ENCODE assay signal across 13 mouse cellular contexts in genomic region chr10:84230011-84230781, GRCm38 (mm10).
A peak's percentile ranks its signal among the peaks of the same experiment; 100 is the strongest.
DNase-seq lines count a peak whose midpoint lies in the region; ATAC-seq and TF ChIP-seq lines count a peak whose summit lies in the region.
"Had no signal": no experiment of that assay in that cellular context is flagged by ENCODE, and none has a peak within 500 bp of the region (broad histone marks: within the 10 kb centered on the region; RNA-seq: fewer than 3 reads in every experiment).

No protein-coding gene starts in this region.

- H3K9me3 ChIP-seq in heart, postnatal 0 days (replicated peaks; ENCODE audit: control insufficient read depth, low read length): no peaks in the 10 kb centered on the region
- no peaks in the 10 kb centered on the region for H3K9me3 ChIP-seq in neural tube, embryonic 15.5 days (replicated peaks)
- H3K9me3 ChIP-seq in hindbrain, postnatal 0 days (ENCODE audit: low read length): no peaks in the 10 kb centered on the region
- H3K9me3 ChIP-seq: neural tube, embryonic 13.5 days had no signal

- no peak for TF ChIP-seq CTCF in cortical plate, adult 2 months (IDR thresholded peaks at IDR 0.05; ENCODE audit: extremely low read depth, insufficient read depth, low read length)
- TF ChIP-seq CTCF in heart, postnatal 0 days (IDR thresholded peaks at IDR 0.05; ENCODE audit: low read depth): no peak
- no peak for TF ChIP-seq CTCF in hindbrain, postnatal 0 days (IDR thresholded peaks at IDR 0.05; ENCODE audit: low read depth)

- peak; percentile 88 for TF ChIP-seq EP300 in heart, postnatal 0 days (IDR thresholded peaks at IDR 0.05; ENCODE audit: low read depth)

- H3K27ac ChIP-seq in cortical plate, adult 2 months (ENCODE audit: insufficient read depth, low read length): 0 out of 2 replicates have a peak overlapping the region, but pooled peaks have one; percentile 24
- H3K27ac ChIP-seq in heart, postnatal 0 days (ENCODE audit: low read depth): peak overlapping the region; percentile 93
- H3K27ac ChIP-seq in neural tube, embryonic 15.5 days (replicated peaks): peak overlapping the region; percentile 64
- no peak overlapping the region for H3K27ac ChIP-seq in hindbrain, postnatal 0 days
- H3K27ac ChIP-seq: neural tube, embryonic 13.5 days had no signal

- 29% methylated on average over 18 of the region's 18 CpGs for WGBS in heart, postnatal 0 days
- WGBS in neural tube, embryonic 15.5 days: 85% methylated on average over 18 of the region's 18 CpGs
- 77% methylated on average over 18 of the region's 18 CpGs for WGBS in hindbrain, postnatal 0 days

- H3K4me2 ChIP-seq in heart, postnatal 0 days (ENCODE audit: low read depth, low read length): peak overlapping the region; percentile 41; the same call in 1 of the 2 replicates
- H3K4me2 ChIP-seq in neural tube, embryonic 15.5 days: no peak overlapping the region
- H3K4me2 ChIP-seq in hindbrain, postnatal 0 days (ENCODE audit: low read depth, low read length): no peak overlapping the region
- H3K4me2 ChIP-seq: neural tube, embryonic 13.5 days had no signal

- no peaks in the 10 kb centered on the region for H3K36me3 ChIP-seq in heart, postnatal 0 days (replicated peaks; ENCODE audit: control insufficient read depth, insufficient read depth, low read length)
- H3K36me3 ChIP-seq in neural tube, embryonic 15.5 days: no peaks in the 10 kb centered on the region
- H3K36me3 ChIP-seq in hindbrain, postnatal 0 days (ENCODE audit: insufficient read depth, low read length): no peaks in the 10 kb centered on the region
- H3K36me3 ChIP-seq: neural tube, embryonic 13.5 days had no signal

- TF ChIP-seq POLR2A in cortical plate, adult 2 months (IDR thresholded peaks at IDR 0.05; ENCODE audit: extremely low read depth, insufficient read depth, low read length): no peak

- H3K9ac ChIP-seq in heart, postnatal 0 days (replicated peaks; ENCODE audit: low read depth, low read length): no peak overlapping the region
- no peak overlapping the region for H3K9ac ChIP-seq in neural tube, embryonic 15.5 days (replicated peaks)
- no peak overlapping the region for H3K9ac ChIP-seq in hindbrain, postnatal 0 days (replicated peaks; ENCODE audit: low read length)
- H3K9ac ChIP-seq: neural tube, embryonic 13.5 days had no signal

- H3K4me1 ChIP-seq in cortical plate, adult 2 months (ENCODE audit: control insufficient read depth, insufficient read depth, low read length): peaks cover 6% of the 10 kb centered on the region
- peaks cover 13% of the 10 kb centered on the region for H3K4me1 ChIP-seq in heart, postnatal 0 days (ENCODE audit: control insufficient read depth, insufficient read depth)
- peaks cover 11% of the 10 kb centered on the region; the same call in 1 of the 2 replicates for H3K4me1 ChIP-seq in neural tube, embryonic 15.5 days
- no peaks in the 10 kb centered on the region for H3K4me1 ChIP-seq in hindbrain, postnatal 0 days (ENCODE audit: insufficient read depth, low read length)
- H3K4me1 ChIP-seq: megakaryocyte, embryonic 14.5 days; neural tube, embryonic 13.5 days had no signal

- no peaks in the 10 kb centered on the region for H3K27me3 ChIP-seq in heart, postnatal 0 days (ENCODE audit: control insufficient read depth, insufficient read depth, low read length)
- H3K27me3 ChIP-seq in neural tube, embryonic 15.5 days (replicated peaks): no peaks in the 10 kb centered on the region
- no peaks in the 10 kb centered on the region for H3K27me3 ChIP-seq in hindbrain, postnatal 0 days (ENCODE audit: insufficient read depth, low read length)
- H3K27me3 ChIP-seq: neural tube, embryonic 13.5 days had no signal

- peak; percentile 10 for DNase-seq in lung, postnatal 10 days
- no peak for DNase-seq in lung, postnatal 36 days
- peak; percentile 97 for DNase-seq in heart, postnatal 0 days (ENCODE audit: low spot score)
- DNase-seq in ovary, adult 18-20 months (ENCODE audit: low spot score): no peak
- no peak for DNase-seq in hindbrain, postnatal 0 days (ENCODE audit: low spot score)
- DNase-seq in urinary bladder, postnatal 36 days (ENCODE audit: low spot score in 2 of 2): no peak
- DNase-seq: cerebellum, adult 8-10 months; kidney, adult 18-20 months had no signal

- H3K4me3 ChIP-seq in cortical plate, adult 2 months (ENCODE audit: insufficient read depth, low read length): no peak overlapping the region
- 0 out of 2 replicates have a peak overlapping the region, but pooled peaks have one; percentile 8 for H3K4me3 ChIP-seq in heart, postnatal 0 days (ENCODE audit: low read depth, low read length)
- H3K4me3 ChIP-seq in neural tube, embryonic 15.5 days (replicated peaks): no peak overlapping the region
- no peak overlapping the region for H3K4me3 ChIP-seq in hindbrain, postnatal 0 days (ENCODE audit: low read length)
- H3K4me3 ChIP-seq: erythroblast, embryonic 14.5 days; megakaryocyte, embryonic 14.5 days; neural tube, embryonic 13.5 days had no signal

- ATAC-seq in heart, postnatal 0 days (ENCODE audit: insufficient read depth, low read depth): peak; percentile 96
- ATAC-seq in neural tube, embryonic 15.5 days (ENCODE audit: low FRiP score): no peak
- ATAC-seq in hindbrain, postnatal 0 days: no peak

Comparison
In these comparisons a context has a peak if more than half of its experiments do, and no peak if none do; other contexts are left out.
1. DNase-seq: peak in lung, postnatal 10 days (single experiment) and heart, postnatal 0 days (single experiment); none in lung, postnatal 36 days (single experiment), ovary, adult 18-20 months (single experiment), hindbrain, postnatal 0 days (single experiment) and urinary bladder, postnatal 36 days (0 of 2).